Mouse (Mus musculus) liver, embryonic 14.5 days (tissue): Measurements from ENCODE around the gene Ccl6. TPM values are rescaled to one million over a fixed set of nuclear protein-coding genes. Genes with fewer than 3 reads are reported as not detected.
A peak's percentile ranks its signal among the peaks of the same experiment; 100 is the strongest.
"Not testable (repeated sequence)": the region's sequence is repeated elsewhere in the genome, so short reads cannot be mapped to it uniquely, and the experiment has no call there.

ENCODE experiments used
- ATAC-seq: fragments of 200-750 bp; cut with Nextera tagmentation; 2 replicates; pipeline ENCODE4 v1.8.0; 2017; ENCODE audit warnings: moderate number of reproducible peaks, mild to moderate bottlenecking, moderate library complexity; ENCODE audit not compliant: insufficient read depth
- DNase-seq, 3 experiments: peaks; one replicate each; pipeline ENCODE4 v3.0.0-alpha.2; 2012 to 2013; ENCODE audit warnings: low read depth in 3 of 3, low spot score in 3 of 3
- H3K27ac ChIP-seq: fragments of 300-500 bp; sonication (generic); 2 replicates; pipeline ENCODE4 v1.5.1; 2014; ENCODE audit warnings: moderate library complexity, mild to moderate bottlenecking, control low read depth, inconsistent platforms
- H3K27me3 ChIP-seq: fragments of 300-500 bp; sonication (generic); 2 replicates; pipeline ENCODE4 v1.6.1; 2014; ENCODE audit warnings: mild to moderate bottlenecking, low read length, moderate library complexity; ENCODE audit not compliant: control insufficient read depth, insufficient read depth
- H3K36me3 ChIP-seq: fragments of 300-500 bp; sonication (generic); replicated peaks from 2 replicates; pipeline ENCODE4 v1.6.1; 2014; ENCODE audit warnings: low read depth; ENCODE audit not compliant: control insufficient read depth, insufficient read depth
- H3K4me1 ChIP-seq, 2 experiments: fragments of 200-500 bp in 1 of 2; fragments of 300-500 bp in 1 of 2; sonication (generic) in 1 of 2; replicated peaks; 2 replicates each; pipeline ENCODE4 v1.6.1; 2012 to 2014; ENCODE audit warnings: antibody characterized with exemption in 1 of 2, inconsistent platforms in 1 of 2, low read length in 1 of 2; ENCODE audit not compliant: control insufficient read depth in 2 of 2, insufficient read depth in 2 of 2
- H3K4me2 ChIP-seq: fragments of 300-500 bp; sonication (generic); 2 replicates; pipeline ENCODE4 v1.6.1; 2014; ENCODE audit warnings: low read depth, mild to moderate bottlenecking, control low read depth, moderate library complexity
- H3K4me3 ChIP-seq, 2 experiments: fragments of 200-500 bp in 1 of 2; fragments of 300-500 bp in 1 of 2; sonication (generic) in 1 of 2; 2 replicates each; pipeline ENCODE4 v1.5.1; 2012 to 2014; ENCODE audit warnings: low read depth in 2 of 2, low read length in 2 of 2, mild to moderate bottlenecking in 2 of 2, control low read depth in 1 of 2, inconsistent platforms in 1 of 2, moderate library complexity in 1 of 2; ENCODE audit not compliant: insufficient read depth in 1 of 2
- H3K9ac ChIP-seq: fragments of 300-500 bp; sonication (generic); replicated peaks from 2 replicates; pipeline ENCODE4 v1.6.1; 2014; ENCODE audit warnings: mild to moderate bottlenecking, control low read depth, moderate library complexity
- H3K9me3 ChIP-seq: fragments of 300-500 bp; sonication (generic); 2 replicates; pipeline ENCODE4 v1.6.1; 2016; ENCODE audit warnings: low read length, mixed read lengths; ENCODE audit not compliant: control insufficient read depth
- CTCF ChIP-seq: IDR thresholded peaks from 2 replicates; pipeline ENCODE4 v1.5.1; 2016; ENCODE audit warnings: antibody characterized with exemption, low read depth, control low read depth
- EP300 ChIP-seq: IDR thresholded peaks from 2 replicates; pipeline ENCODE4 v1.6.1; 2016; ENCODE audit warnings: antibody characterized with exemption, low read depth
- WGBS: fragments of 180-500 bp; shearing (Covaris S2); extraction: QIAGEN DNeasy Blood & Tissue Kit; methylation state at CpG from one replicate; pipeline ENCODE4 v1.1.7; 2014; ENCODE audit not compliant: insufficient replicate concordance; 5-methylcytosine and 5-hydroxymethylcytosine counted together
- polyA plus RNA-seq, 2 experiments: library from polyadenylated mRNA; depleted of rRNA in 1 of 2; stranded (reverse) in 1 of 2; unstranded in 1 of 2; fragments of >200 nt; fragmentation: Nextera tagmentation in 1 of 2; extraction: Ambion mirVana in 1 of 2; gene quantifications; 2 replicates each; pipeline versions ENCODE4 v1.2.1 to v1.2.3; 2012 to 2014

Ccl6 gene
- polyA plus RNA-seq, 2 experiments = 2.6 to 12.7 TPM

DNA sequence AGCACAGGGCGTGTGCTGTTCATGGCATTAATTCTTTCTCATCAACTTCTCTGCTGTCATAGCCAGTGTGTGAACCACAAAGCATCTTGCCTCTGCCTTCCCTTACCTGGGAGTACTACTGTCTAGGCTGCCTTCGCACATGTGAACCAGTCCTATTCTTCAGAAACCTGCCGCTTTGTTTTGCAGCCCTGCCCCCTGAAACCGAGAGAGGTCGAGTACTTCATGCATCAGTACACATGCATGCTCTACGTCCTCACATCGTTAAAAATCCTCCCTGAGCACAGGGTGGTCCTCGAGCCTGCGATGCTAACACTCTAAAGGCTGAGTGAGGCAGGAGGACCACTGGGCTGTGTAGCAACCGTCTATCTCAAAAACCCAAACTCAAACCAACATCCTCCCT lies 35.8 kb downstream of the Ccl6 start:
- no peaks in the 10 kb centered on the region for H3K36me3 ChIP-seq
- H3K9me3 ChIP-seq = no peaks in the 10 kb centered on the region
- H3K9ac ChIP-seq = no peak overlapping the region
- 62% methylated on average over 10 of the region's 10 CpGs for WGBS
- no peak overlapping the region for H3K4me2 ChIP-seq
- H3K27ac ChIP-seq = no peak overlapping the region
- no peak for TF ChIP-seq CTCF
- TF ChIP-seq EP300 = no peak
- DNase-seq = no peak
- ATAC-seq = no peak
- H3K4me1 ChIP-seq = 0 out of 4 replicates have a peak, but pooled peaks cover 0 to 4% of the 10 kb centered on the region in 2 experiments
- no peaks in the 10 kb centered on the region for H3K27me3 ChIP-seq
- H3K4me3 ChIP-seq = no peak overlapping the region

DNA sequence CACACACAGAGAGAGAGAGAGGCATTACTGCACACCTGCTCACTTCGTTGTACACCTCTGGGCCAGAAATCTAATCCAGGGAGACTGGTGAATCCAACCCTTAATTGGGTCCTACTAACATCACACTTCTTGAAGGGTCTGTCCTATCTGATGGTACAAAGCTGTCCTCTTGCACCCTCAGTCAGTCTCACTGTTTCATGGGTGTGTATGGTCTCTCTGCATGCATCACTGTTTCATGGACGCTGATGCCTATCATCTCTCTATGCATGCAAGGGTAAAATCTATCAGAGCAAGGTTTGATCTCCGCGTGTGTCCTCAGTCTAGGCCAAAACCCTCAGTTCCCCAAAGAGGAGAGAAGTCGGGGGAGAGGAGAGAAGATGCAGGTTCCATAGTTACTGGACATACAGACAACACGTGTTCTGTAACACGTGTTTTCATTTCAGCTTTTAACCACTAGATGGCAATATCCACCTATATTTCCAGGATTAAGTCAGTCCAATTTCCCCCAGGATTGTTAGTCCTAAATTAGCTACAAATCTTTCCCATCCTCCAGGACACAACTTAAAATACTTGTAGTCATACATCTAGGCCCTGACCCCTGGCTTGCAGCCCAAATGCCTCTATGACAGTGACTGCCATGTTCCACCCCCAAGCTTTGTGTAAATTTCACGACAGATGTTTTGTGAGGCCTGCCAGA lies 36.7 kb downstream of the Ccl6 start:
- Histone ChIP-seq H3K4me2 (no peak overlapping the region), H3K4me1 (0 out of 4 replicates have a peak, but pooled peaks cover 0 to 2% of the 10 kb centered on the region in 2 experiments), H3K27ac (no peak overlapping the region), H3K4me3 (no peak overlapping the region), H3K27me3 (no peaks in the 10 kb centered on the region), H3K36me3 (no peaks in the 10 kb centered on the region), H3K9me3 (no peaks in the 10 kb centered on the region), H3K9ac (no peak overlapping the region)
- DNase-seq (peak in 1 of 3 experiments; percentile 38), ATAC-seq (no peak)
- TF ChIP-seq CTCF = peak; percentile 62
- TF ChIP-seq EP300 = no peak
- WGBS = 29% methylated on average over 8 of the region's 8 CpGs

DNA sequence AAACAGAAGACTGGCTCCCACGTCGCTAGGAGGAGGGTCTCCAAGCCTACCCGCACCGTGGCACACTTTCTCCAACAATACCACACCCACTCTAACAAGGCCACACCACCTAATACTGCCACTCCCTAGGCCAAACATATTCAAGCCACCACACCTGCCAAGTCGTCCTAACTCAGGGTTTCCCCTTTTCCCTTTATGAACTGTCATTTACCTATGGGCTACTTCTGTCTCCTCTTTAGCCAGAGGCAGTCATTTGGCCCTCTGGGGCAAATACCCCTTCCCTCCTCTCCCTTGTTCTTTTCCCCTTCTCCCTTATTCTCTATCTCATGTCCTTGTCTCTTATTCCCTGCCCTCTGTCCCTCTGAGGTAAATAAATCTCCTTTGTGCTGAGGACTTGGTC lies 41.2 kb downstream of the Ccl6 start:
- Histone ChIP-seq H3K4me2 (no peak overlapping the region), H3K4me3 (no peak overlapping the region), H3K36me3 (no peaks in the 10 kb centered on the region), H3K27ac (no peak overlapping the region), H3K9me3 (no peaks in the 10 kb centered on the region), H3K27me3 (no peaks in the 10 kb centered on the region), H3K9ac (no peak overlapping the region), H3K4me1 (peaks cover 0 to 2% of the 10 kb centered on the region in 2 experiments; a peak in 1 of 4 replicates)
- DNase-seq (no peak), ATAC-seq (no peak)
- TF ChIP-seq EP300 (no peak), CTCF (no peak)
- WGBS = 69% methylated on average over 5 of the region's 5 CpGs

DNA sequence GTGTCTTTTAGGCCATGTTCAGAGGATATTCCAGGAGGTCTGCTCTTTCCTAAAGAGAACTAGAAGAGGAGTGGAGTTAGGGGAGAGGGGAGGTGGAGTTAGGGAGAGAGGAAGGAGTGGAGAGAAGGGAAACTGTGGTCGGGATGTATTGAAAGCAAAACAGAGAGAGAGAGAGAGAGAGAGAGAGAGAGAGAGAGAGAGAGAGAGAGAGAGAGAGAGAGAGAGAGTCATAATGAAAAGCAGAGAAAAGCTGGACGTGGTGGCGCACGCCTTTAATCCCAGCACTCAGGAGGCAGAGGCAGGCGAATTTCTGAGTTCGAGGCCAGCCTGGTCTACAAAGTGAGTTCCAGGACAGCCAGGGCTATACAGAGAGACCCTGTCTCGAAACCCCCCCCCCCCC lies 41.9 kb downstream of the Ccl6 start:
- not testable (repeated sequence) for H3K27me3 ChIP-seq, DNase-seq, H3K36me3 ChIP-seq, H3K9me3 ChIP-seq, H3K4me3 ChIP-seq, ATAC-seq, H3K9ac ChIP-seq, H3K4me1 ChIP-seq, H3K4me2 ChIP-seq, H3K27ac ChIP-seq
- WGBS = 59% methylated on average over 7 of the region's 7 CpGs

DNA sequence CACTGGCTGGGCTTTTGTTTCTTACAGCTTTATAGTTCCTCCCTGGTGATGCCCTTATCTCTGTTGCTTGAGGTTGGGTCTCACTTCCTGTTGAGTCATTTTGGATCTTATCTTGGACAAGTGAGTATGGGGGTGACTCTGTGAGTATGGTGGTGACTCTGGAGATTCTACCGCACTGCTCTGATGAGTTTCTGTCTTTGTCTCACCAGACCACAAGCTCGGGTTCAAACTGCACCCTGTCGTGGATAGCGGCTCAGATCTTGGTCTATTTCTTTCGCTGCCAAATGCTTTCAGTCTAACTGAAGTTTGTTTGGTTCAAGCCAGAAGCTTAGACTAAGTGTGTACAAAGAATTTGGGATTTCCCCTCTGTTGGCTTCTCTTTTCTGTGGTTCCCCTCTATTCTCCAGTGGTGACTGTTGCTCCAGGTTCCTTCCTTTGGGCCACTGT lies 42.7 kb downstream of the Ccl6 start:
- DNase-seq = no peak
- Histone ChIP-seq H3K27ac (no peak overlapping the region), H3K9me3 (no peaks in the 10 kb centered on the region), H3K27me3 (no peaks in the 10 kb centered on the region), H3K36me3 (no peaks in the 10 kb centered on the region), H3K9ac (no peak overlapping the region), H3K4me3 (no peak overlapping the region), H3K4me2 (no peak overlapping the region), H3K4me1 (no peaks in the 10 kb centered on the region; a peak in 1 of 4 replicates)
- no peak for ATAC-seq
- TF ChIP-seq CTCF = no peak
- no peak for TF ChIP-seq EP300
- 7% methylated on average over 5 of the region's 5 CpGs for WGBS
